Mouse (Mus musculus) kidney, adult 2 months (tissue): ENCODE results near the gene Gm49378. TPM values are rescaled to one million over a fixed set of nuclear protein-coding genes. Genes with fewer than 3 reads are reported as not detected.

Source experiments
- DNase-seq: peaks from one replicate; pipeline ENCODE4 v3.0.0; 2021
- H3K27ac ChIP-seq: fragments of 200-500 bp; 2 replicates; pipeline ENCODE4 v1.5.1; 2012; ENCODE audit warnings: low read depth, low read length, control low read depth, inconsistent platforms; ENCODE audit not compliant: insufficient read depth
- H3K27me3 ChIP-seq: fragments of 200-500 bp; replicated peaks from 2 replicates; pipeline ENCODE4 v1.6.1; 2012; ENCODE audit warnings: mild to moderate bottlenecking, moderate library complexity, low read length, inconsistent platforms; ENCODE audit not compliant: control insufficient read depth, insufficient read depth
- H3K36me3 ChIP-seq: fragments of 200-500 bp; 2 replicates; pipeline ENCODE4 v1.6.1; 2012; ENCODE audit warnings: mild to moderate bottlenecking, moderate library complexity, low read length, inconsistent platforms; ENCODE audit not compliant: control insufficient read depth, insufficient read depth
- H3K4me1 ChIP-seq: fragments of 200-500 bp; 2 replicates; pipeline ENCODE4 v1.6.1; 2011; ENCODE audit warnings: low read length; ENCODE audit not compliant: control insufficient read depth, insufficient read depth
- H3K4me3 ChIP-seq: fragments of 200-500 bp; 2 replicates; pipeline ENCODE4 v1.5.1; 2011; ENCODE audit warnings: mild to moderate bottlenecking, low read depth, low read length, control low read depth; ENCODE audit not compliant: insufficient read depth
- CTCF ChIP-seq: fragments of 200-500 bp; conservative IDR thresholded peaks from 2 replicates; pipeline ENCODE4 v1.5.1; 2011; ENCODE audit warnings: low read depth, mild to moderate bottlenecking, control low read depth, low read length, moderate library complexity, mixed read lengths; ENCODE audit not compliant: insufficient read depth, insufficient read length
- POLR2A ChIP-seq: fragments of 200-500 bp; IDR thresholded peaks from one replicate; pipeline ENCODE4 v1.6.1; 2011; ENCODE audit warnings: low read depth, low read length, control low read depth
- WGBS: fragments of 180-500 bp; shearing (Covaris S2); methylation state at CpG from one replicate; pipeline ENCODE4 v1.1.7; 2018; 5-methylcytosine and 5-hydroxymethylcytosine counted together
- polyA plus RNA-seq: library from polyadenylated mRNA; depleted of rRNA; stranded (reverse); fragments of >200 nt; gene quantifications from 2 replicates; pipeline ENCODE4 v1.2.3, GENCODE M21; 2012

The Gm49378 gene
- polyA plus RNA-seq, 1 experiment = 3.2 TPM

DNA sequence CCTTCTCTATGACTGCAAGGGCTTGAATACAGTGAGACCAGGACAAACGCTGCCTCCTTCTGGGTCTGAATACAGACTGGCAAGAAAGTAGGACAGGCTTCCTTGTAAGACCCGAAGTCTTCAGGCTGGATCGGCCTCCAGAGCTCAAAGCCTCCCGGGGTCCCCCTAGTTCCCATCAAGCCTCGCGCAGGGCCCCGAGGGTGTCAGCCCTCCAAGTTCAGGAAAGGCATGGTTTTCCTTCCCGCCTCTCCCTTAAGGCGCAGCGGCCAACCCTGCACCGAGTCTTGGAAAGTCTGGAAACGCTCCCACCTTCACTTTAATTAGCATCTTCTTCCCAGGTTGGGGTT, 33.8 kb upstream of the Gm49378 start:
- peak overlapping the region; percentile 96; the same call in 1 of the 2 replicates for H3K27ac ChIP-seq
- TF ChIP-seq CTCF = no peak
- WGBS = 0% methylated on average over 12 of the region's 12 CpGs

DNA sequence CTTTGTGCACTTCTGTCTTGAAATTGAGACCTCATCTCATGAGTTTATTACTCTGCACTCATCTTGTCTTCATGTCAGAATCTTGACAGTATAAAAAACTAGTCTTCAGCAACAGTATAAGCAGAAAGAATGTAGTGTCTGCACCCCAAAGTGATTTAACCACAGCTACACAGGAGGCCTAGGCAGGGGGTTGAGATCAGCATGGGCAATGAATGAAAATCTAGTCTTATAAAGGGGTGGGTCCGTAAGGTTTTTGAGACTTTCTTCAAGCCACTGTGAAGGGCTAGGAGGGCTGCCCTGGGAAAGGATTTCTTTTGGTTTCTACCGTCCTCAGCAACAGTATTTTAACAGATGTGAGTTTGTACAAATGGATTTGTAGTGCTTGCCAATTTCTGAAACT, 22.9 kb upstream of the Gm49378 start:
- Histone ChIP-seq H3K4me1 (peaks cover 8% of the 10 kb centered on the region; the same call in 1 of the 2 replicates), H3K27ac (no peak overlapping the region)
- 59% methylated on average over 2 of the region's 2 CpGs for WGBS

More for the DNA sequence above, 33.8 kb upstream of the Gm49378 start:
- Histone ChIP-seq H3K4me3 (peak overlapping the region; percentile 79), H3K27me3 (no peaks in the 10 kb centered on the region), H3K4me1 (peaks cover 6% of the 10 kb centered on the region; the same call in 1 of the 2 replicates), H3K36me3 (no peaks in the 10 kb centered on the region)
- DNase-seq = no peak

DNA sequence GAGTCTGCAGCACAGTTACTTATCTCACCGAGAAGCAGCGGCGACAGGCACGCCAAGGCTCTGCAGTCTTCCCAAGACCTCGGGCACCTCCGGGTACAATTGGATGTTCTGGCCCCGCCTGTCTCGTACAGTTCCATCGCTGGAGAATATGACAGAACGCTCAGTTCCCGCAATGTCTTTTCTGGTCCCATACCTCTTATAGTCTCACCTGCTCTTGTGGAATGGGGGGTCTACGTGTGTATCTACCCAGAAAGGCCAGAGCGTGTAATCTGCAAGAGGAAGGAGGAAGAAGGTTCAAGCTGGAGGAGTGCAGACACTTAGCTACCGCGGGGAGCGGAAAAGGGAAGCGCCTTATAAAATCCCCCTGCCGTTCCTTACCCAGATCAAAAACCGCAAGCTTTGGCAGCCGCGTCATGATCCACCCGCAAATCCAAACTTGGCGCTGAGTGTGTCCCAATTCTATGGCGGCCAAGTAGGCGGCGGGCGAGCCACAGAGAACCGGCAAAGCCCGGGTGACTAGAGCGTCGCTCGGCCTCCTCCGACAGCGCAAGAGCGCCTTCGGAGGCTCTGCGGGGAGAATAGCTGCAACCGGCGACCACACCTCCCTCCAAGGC, 22.4 kb upstream of the Gm49378 start, which contains the start of gene Mdp1:
Gene Mdp1 (minus strand): TSS at position 549 of the 614 bp plus-strand sequence.
- Histone ChIP-seq H3K4me1 (peaks cover 8% of the 10 kb centered on the region; the same call in 1 of the 2 replicates), H3K27ac (no peak within 1 kb of the TSS; the same call in 1 of the 2 replicates), H3K4me3 (peak within 1 kb of the TSS; percentile 74), H3K27me3 (no peaks in the 10 kb centered on the region), H3K36me3 (no peaks in the 10 kb centered on the region; the same call in 1 of the 2 replicates)
- DNase-seq = peak; percentile 84
- under 1% methylated on average over 39 of the region's 39 CpGs for WGBS
- no peak for TF ChIP-seq POLR2A
- TF ChIP-seq CTCF = peak; percentile 59

More for the DNA sequence above, 22.9 kb upstream of the Gm49378 start:
- no peaks in the 10 kb centered on the region; the same call in 1 of the 2 replicates for H3K36me3 ChIP-seq
- TF ChIP-seq POLR2A (no peak), CTCF (no peak)
- DNase-seq = no peak
- no peak overlapping the region for H3K4me3 ChIP-seq
- no peaks in the 10 kb centered on the region for H3K27me3 ChIP-seq

DNA sequence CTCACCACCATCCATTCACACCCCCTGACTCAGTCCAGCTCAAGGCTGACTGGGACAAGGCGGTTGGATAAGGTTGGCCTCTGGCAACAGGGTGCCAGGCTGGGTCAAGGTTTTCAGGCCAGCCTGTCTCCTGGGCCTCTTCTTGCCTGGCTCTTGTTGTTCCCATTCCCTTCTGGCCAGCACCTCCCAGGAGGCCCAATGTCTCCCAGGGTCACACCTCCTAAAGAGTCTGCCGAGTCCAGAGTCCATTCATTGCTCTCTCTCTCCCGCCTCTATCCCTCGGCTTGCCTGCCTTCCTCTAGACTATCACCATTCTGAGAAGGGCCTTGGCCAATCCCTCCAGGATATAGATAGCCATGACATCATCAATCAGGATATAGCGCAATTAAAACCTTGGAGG, 20.3 kb upstream of the Gm49378 start:
- 60% methylated on average over 5 of the region's 5 CpGs for WGBS
- no peaks in the 10 kb centered on the region; the same call in 1 of the 2 replicates for H3K36me3 ChIP-seq
- DNase-seq = peak; percentile 88
- no peak overlapping the region for H3K27ac ChIP-seq
- TF ChIP-seq POLR2A (no peak), CTCF (no peak)
- H3K27me3 ChIP-seq = no peaks in the 10 kb centered on the region
- H3K4me1 ChIP-seq = peaks cover 8% of the 10 kb centered on the region; the same call in 1 of the 2 replicates
- no peak overlapping the region for H3K4me3 ChIP-seq

DNA sequence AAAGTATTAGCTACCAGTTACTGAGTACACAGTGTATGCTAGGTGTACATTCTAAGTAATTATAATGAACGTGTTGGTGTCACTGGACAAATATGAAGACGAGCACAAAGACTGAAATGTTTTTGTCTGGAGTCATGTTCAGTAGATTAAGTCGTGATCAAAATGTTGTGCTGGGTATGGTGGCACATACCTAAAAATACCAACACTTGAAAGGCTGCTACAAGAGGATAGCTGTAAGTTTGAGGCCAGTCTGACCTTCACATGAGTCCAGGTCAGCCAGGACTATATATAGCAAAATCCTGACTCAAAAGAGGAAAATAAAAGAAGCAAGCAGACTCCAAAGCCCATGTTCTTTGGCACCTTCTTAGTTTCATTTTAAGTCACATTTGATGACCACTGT, 19.2 kb upstream of the Gm49378 start:
- peaks cover 8% of the 10 kb centered on the region; the same call in 1 of the 2 replicates for H3K4me1 ChIP-seq
- no peak for DNase-seq
- no peak overlapping the region for H3K27ac ChIP-seq
- 82% methylated on average over 3 of the region's 3 CpGs for WGBS
- TF ChIP-seq POLR2A (no peak), CTCF (no peak)
- H3K36me3 ChIP-seq = no peaks in the 10 kb centered on the region; the same call in 1 of the 2 replicates
- H3K27me3 ChIP-seq = no peaks in the 10 kb centered on the region
- H3K4me3 ChIP-seq = no peak overlapping the region

DNA sequence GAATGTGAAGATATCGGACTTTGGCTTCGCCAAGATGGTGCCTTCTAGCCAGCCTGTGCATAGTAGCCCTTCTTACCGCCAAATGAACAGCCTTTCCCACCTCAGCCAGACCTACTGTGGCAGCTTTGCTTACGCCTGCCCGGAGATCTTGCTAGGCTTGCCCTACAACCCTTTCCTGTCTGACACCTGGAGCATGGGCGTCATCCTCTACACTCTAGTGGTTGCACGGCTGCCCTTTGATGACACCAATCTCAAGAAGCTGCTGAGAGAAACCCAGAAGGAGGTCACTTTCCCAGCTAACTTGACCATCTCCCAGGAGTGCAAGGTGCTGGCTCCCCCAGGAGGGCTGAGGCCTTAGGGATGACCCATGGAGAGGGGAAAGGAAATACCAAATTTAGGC, 13.8 kb upstream of the Gm49378 start:
- no peak overlapping the region for H3K4me3 ChIP-seq
- no peaks in the 10 kb centered on the region for H3K4me1 ChIP-seq
- H3K27me3 ChIP-seq = no peaks in the 10 kb centered on the region
- no peak overlapping the region for H3K27ac ChIP-seq
- no peak for DNase-seq
- H3K36me3 ChIP-seq = no peaks in the 10 kb centered on the region
- no peak for TF ChIP-seq POLR2A
- no peak for TF ChIP-seq CTCF
- WGBS = 91% methylated on average over 7 of the region's 7 CpGs

DNA sequence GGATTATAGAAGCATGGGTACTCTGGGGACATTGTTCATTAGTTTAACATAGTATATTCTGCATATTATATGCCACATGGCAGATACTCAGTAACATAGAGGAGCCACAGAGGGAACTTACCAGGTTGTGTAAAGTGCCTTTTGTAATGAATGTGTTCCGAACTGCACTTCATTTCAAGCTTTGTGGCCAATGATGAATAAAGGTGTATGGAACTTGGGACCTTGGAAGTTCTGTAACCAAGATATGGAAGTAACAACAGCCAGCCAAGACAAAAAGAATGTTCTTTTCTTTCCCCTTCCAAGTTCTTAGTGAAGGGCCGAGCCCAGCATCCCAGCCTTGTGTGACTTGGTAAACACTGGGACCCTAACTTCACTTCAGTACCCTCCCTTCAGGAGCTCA, 12.2 kb upstream of the Gm49378 start, which contains the start of gene Tssk4:
Gene Tssk4 (plus strand): TSS at position 301 of the 400 bp plus-strand sequence.
- H3K4me3 ChIP-seq = no peak within 1 kb of the TSS
- 92% methylated on average over 2 of the region's 2 CpGs for WGBS
- H3K36me3 ChIP-seq = no peaks in the 10 kb centered on the region
- H3K27ac ChIP-seq = no peak within 1 kb of the TSS
- no peak for DNase-seq
- 0 out of 2 replicates have a peak, but pooled peaks cover 3% of the 10 kb centered on the region for H3K4me1 ChIP-seq
- no peaks in the 10 kb centered on the region for H3K27me3 ChIP-seq
- TF ChIP-seq CTCF (no peak), POLR2A (no peak)
